Mouse (Mus musculus) CH12.LX (cell line): ENCODE measurements around the gene P2rx1. TPM values are rescaled to one million over a fixed set of nuclear protein-coding genes. Genes with fewer than 3 reads are reported as not detected.

ENCODE experiments used
- DNase-seq: peaks from one replicate; pipeline ENCODE4 v3.0.0-alpha.2; 2013; ENCODE audit errors: extremely low read depth
- H3K27ac ChIP-seq: 2 replicates; pipeline ENCODE4 v1.5.1; 2012; ENCODE audit warnings: low read depth, mild to moderate bottlenecking, control low read depth, moderate library complexity; ENCODE audit not compliant: insufficient read depth
- H3K27me3 ChIP-seq: replicated peaks from 2 replicates; pipeline ENCODE3; 2012; ENCODE audit warnings: inconsistent platforms
- H3K36me3 ChIP-seq, 2 experiments: replicated peaks in 1 of 2; 2 replicates each; pipeline versions ENCODE3 to v1.6.1; 2012; ENCODE audit warnings: inconsistent platforms in 1 of 2, low read length in 1 of 2, mild to moderate bottlenecking in 1 of 2, mixed read lengths in 1 of 2, moderate library complexity in 1 of 2; ENCODE audit not compliant: control insufficient read depth in 1 of 2, insufficient read depth in 1 of 2
- H3K4me1 ChIP-seq, 2 experiments: 2 replicates each; pipeline ENCODE4 v1.6.1; 2012; ENCODE audit warnings: inconsistent platforms in 1 of 2, moderate library complexity in 1 of 2; ENCODE audit not compliant: insufficient read depth in 2 of 2, control insufficient read depth in 1 of 2
- H3K4me2 ChIP-seq: 2 replicates; pipeline ENCODE4 v1.6.1; 2012; ENCODE audit warnings: low read depth, mild to moderate bottlenecking, control low read depth; ENCODE audit not compliant: poor library complexity, insufficient read depth, severe bottlenecking
- H3K4me3 ChIP-seq, 3 experiments: fragments of 150-350 bp in 1 of 3; sonication (generic) in 1 of 3; replicated peaks in 1 of 3; 2 replicates each; pipeline versions ENCODE3 to v1.5.1; 2011 to 2012; ENCODE audit warnings: low read depth in 2 of 3, low read length in 2 of 3, mild to moderate bottlenecking in 2 of 3, moderate library complexity in 2 of 3, control low read depth in 1 of 3, improper control_type of control experiment in 1 of 3, inconsistent platforms in 1 of 3, mixed read lengths in 1 of 3; ENCODE audit not compliant: poor library complexity in 1 of 3
- H3K79me2 ChIP-seq: replicated peaks from 2 replicates; pipeline ENCODE4 v1.6.1; 2012; ENCODE audit warnings: mild to moderate bottlenecking, moderate library complexity; ENCODE audit not compliant: control insufficient read depth, poor library complexity, insufficient read depth, severe bottlenecking; ENCODE audit errors: extremely low read depth
- H3K9ac ChIP-seq: 2 replicates; pipeline ENCODE4 v1.6.1; 2012; ENCODE audit warnings: low read depth, mild to moderate bottlenecking, control low read depth, moderate library complexity; ENCODE audit not compliant: insufficient read depth
- H3K9me3 ChIP-seq: replicated peaks from 2 replicates; pipeline ENCODE3; 2012; ENCODE audit warnings: low read length, inconsistent platforms, mixed read lengths
- BHLHE40 ChIP-seq: IDR thresholded peaks from 2 replicates; pipeline ENCODE4 v1.6.1; 2011; ENCODE audit warnings: mild to moderate bottlenecking, low read depth, low read length, improper control_type of control experiment
- CHD2 ChIP-seq: IDR thresholded peaks from 2 replicates; pipeline ENCODE4 v1.6.1; 2011; ENCODE audit warnings: low read length, improper control_type of control experiment
- CTCF ChIP-seq, 2 experiments: IDR thresholded peaks in 1 of 2; conservative IDR thresholded peaks in 1 of 2; 2 replicates each; pipeline ENCODE4 v1.5.1; 2011 to 2012; ENCODE audit warnings: low read depth in 2 of 2, low read length in 2 of 2, improper control_type of control experiment in 1 of 2, inconsistent platforms in 1 of 2, mild to moderate bottlenecking in 1 of 2, moderate library complexity in 1 of 2
- E2F4 ChIP-seq: IDR thresholded peaks from 2 replicates; pipeline ENCODE4 v1.6.1; 2011; ENCODE audit warnings: low read depth, low read length, improper control_type of control experiment; ENCODE audit not compliant: insufficient replicate concordance
- ELF1 ChIP-seq: IDR thresholded peaks from 2 replicates; pipeline ENCODE4 v1.6.1; 2014; ENCODE audit warnings: low read depth, mild to moderate bottlenecking, inconsistent platforms, low read length, improper control_type of control experiment
- EP300 ChIP-seq: IDR thresholded peaks from 2 replicates; pipeline ENCODE4 v1.6.1; 2011; ENCODE audit warnings: low read length, improper control_type of control experiment
- ETS1 ChIP-seq: conservative IDR thresholded peaks from 2 replicates; pipeline ENCODE4 v1.6.1; 2012; ENCODE audit warnings: low read depth, mild to moderate bottlenecking, inconsistent platforms, low read length, improper control_type of control experiment, moderate library complexity
- GABPA ChIP-seq: IDR thresholded peaks from 2 replicates; pipeline ENCODE4 v1.6.1; 2012; ENCODE audit warnings: low read depth, low read length, improper control_type of control experiment, inconsistent platforms; ENCODE audit not compliant: insufficient replicate concordance
- HCFC1 ChIP-seq: IDR thresholded peaks from 2 replicates; pipeline ENCODE4 v1.6.1; 2012; ENCODE audit warnings: low read depth, mild to moderate bottlenecking, inconsistent platforms, low read length, improper control_type of control experiment
- IRF4 ChIP-seq: IDR thresholded peaks from 2 replicates; pipeline ENCODE4 v1.6.1; 2014; ENCODE audit warnings: low read depth, mild to moderate bottlenecking, inconsistent platforms, low read length, improper control_type of control experiment
- JUN ChIP-seq: IDR thresholded peaks from 2 replicates; pipeline ENCODE4 v1.6.1; 2011; ENCODE audit warnings: low read depth, mild to moderate bottlenecking, low read length, improper control_type of control experiment, moderate library complexity; ENCODE audit not compliant: insufficient read depth
- JUND ChIP-seq: conservative IDR thresholded peaks from 2 replicates; pipeline ENCODE4 v1.6.1; 2011; ENCODE audit warnings: low read depth, low read length, improper control_type of control experiment
- MAZ ChIP-seq: IDR thresholded peaks from 2 replicates; pipeline ENCODE4 v1.6.1; 2012; ENCODE audit warnings: low read depth, mild to moderate bottlenecking, inconsistent platforms, low read length, improper control_type of control experiment, moderate library complexity
- MEF2A ChIP-seq: IDR thresholded peaks from 2 replicates; pipeline ENCODE4 v1.6.1; 2014; ENCODE audit warnings: low read depth, mild to moderate bottlenecking, inconsistent platforms, low read length, improper control_type of control experiment, borderline replicate concordance
- NELFE ChIP-seq: IDR thresholded peaks from 2 replicates; pipeline ENCODE4 v1.6.1; 2011; ENCODE audit warnings: low read depth, low read length, improper control_type of control experiment
- POLR2AphosphoS2 ChIP-seq: IDR thresholded peaks from 2 replicates; pipeline ENCODE4 v1.6.1; 2011; ENCODE audit warnings: low read depth, low read length, improper control_type of control experiment
- RCOR1 ChIP-seq: conservative IDR thresholded peaks from 2 replicates; pipeline ENCODE4 v1.6.1; 2012; ENCODE audit warnings: low read depth, mild to moderate bottlenecking, inconsistent platforms, low read length, improper control_type of control experiment
- TBP ChIP-seq: conservative IDR thresholded peaks from 2 replicates; pipeline ENCODE4 v1.6.1; 2011; ENCODE audit warnings: low read depth, low read length, improper control_type of control experiment
- TCF12 ChIP-seq: IDR thresholded peaks from 2 replicates; pipeline ENCODE4 v1.6.1; 2014; ENCODE audit warnings: low read depth, mild to moderate bottlenecking, inconsistent platforms, low read length, improper control_type of control experiment
- UBTF ChIP-seq: IDR thresholded peaks from 2 replicates; pipeline ENCODE4 v1.6.1; 2012; ENCODE audit warnings: low read depth, mild to moderate bottlenecking, inconsistent platforms, low read length, improper control_type of control experiment, moderate library complexity
- USF2 ChIP-seq: conservative IDR thresholded peaks from 2 replicates; pipeline ENCODE4 v1.6.1; 2011; ENCODE audit warnings: low read depth, low read length, improper control_type of control experiment
- ZC3H11A ChIP-seq: IDR thresholded peaks from 2 replicates; pipeline ENCODE4 v1.6.1; 2012; ENCODE audit warnings: low read depth, mild to moderate bottlenecking, inconsistent platforms, low read length, improper control_type of control experiment
- dilution Hi-C: fragments of 300-500 bp; cut with MboI; formaldehyde crosslinking; loops from 2 replicates; pipeline ENCODE4 v1.14.3; 2020; ENCODE audit warnings: low sequenced_read_pairs; ENCODE audit not compliant: extremely low pct_unique_long_range_greater_than_20kb, extremely low pct_ligation_motif_present
- in situ Hi-C: fragments of 300-500 bp; cut with MboI; formaldehyde crosslinking; loops from 3 replicates; pipeline ENCODE4 v1.14.3; 2019; ENCODE audit warnings: low sequenced_read_pairs, low pct_ligation_motif_present, low pct_unique_long_range_greater_than_20kb, mixed read lengths
- polyA plus RNA-seq: library from polyadenylated mRNA; unstranded; fragments of >175 nt; gene quantifications from 2 replicates; pipeline ENCODE4 v1.2.1, GENCODE M21; 2012; ENCODE audit warnings: low read depth; ENCODE audit not compliant: insufficient read length
- total RNA-seq, 2 experiments: library from RNA; depleted of rRNA; stranded (reverse); fragments of 300-350 nt in 1 of 2; fragments of >200 nt in 1 of 2; gene quantifications; 2 replicates each; pipeline ENCODE4 v1.2.3; 2012 to 2014

The P2rx1 gene
- total and polyA plus RNA-seq, 3 experiments: 15.9 to 23.3 (median 21.5) TPM

DNA sequence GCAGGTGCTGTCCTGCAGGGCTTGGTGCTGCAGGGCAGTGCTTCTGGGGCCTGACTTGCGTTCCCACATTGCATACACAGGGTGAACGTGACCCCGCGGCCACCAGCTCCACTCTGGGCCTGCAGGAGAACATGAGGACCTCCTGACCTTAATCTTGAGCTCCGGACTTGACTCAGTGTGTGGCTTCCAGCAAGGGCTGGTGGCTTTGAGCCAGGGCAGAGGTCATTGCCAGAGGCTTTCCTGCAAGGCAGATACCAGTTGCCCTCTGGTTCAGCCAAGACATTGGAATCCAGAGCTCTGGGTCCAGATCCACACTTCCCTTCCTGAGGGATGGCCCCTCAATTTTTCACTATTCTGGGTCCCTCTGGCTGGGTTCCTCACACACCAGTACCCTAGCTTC, 15.1 kb downstream of the P2rx1 start:
- TF ChIP-seq TBP: no peak
- TF ChIP-seq POLR2AphosphoS2: no peak
- no peak for TF ChIP-seq ZC3H11A
- TF ChIP-seq IRF4: no peak
- TF ChIP-seq MEF2A: no peak
- TF ChIP-seq NELFE: no peak
- TF ChIP-seq MAZ: no peak
- no peak for TF ChIP-seq GABPA
- TF ChIP-seq UBTF: no peak
- no peak for TF ChIP-seq ELF1
- no peaks in the 10 kb centered on the region for H3K79me2 ChIP-seq
- H3K4me3 ChIP-seq: no peak overlapping the region
- H3K9me3 ChIP-seq: no peaks in the 10 kb centered on the region
- peaks cover 29 to 83% of the 10 kb centered on the region in 2 experiments for H3K36me3 ChIP-seq
- dilution Hi-C loops (no loop called here), in situ Hi-C loops (loop anchor here (5.0 to 25.0 kb wide), 2 partner anchors 33 to 577 kb away; partner anchors contain the start of genes Ggt6, Mybbp1a and Ncbp3)
- no peak overlapping the region for H3K9ac ChIP-seq
- no peak overlapping the region for H3K27ac ChIP-seq
- H3K4me2 ChIP-seq: no peak overlapping the region
- H3K4me1 ChIP-seq: peaks cover 3 to 26% of the 10 kb centered on the region in 2 experiments; a peak in 3 of 4 replicates
- no peak for DNase-seq
- peaks cover 1% of the 10 kb centered on the region for H3K27me3 ChIP-seq

- H3K4me1 ChIP-seq: peaks cover 8 to 30% of the 10 kb centered on the region in 2 experiments
- no peak overlapping the region for H3K4me2 ChIP-seq
- TF ChIP-seq CHD2: no peak
- no peak for TF ChIP-seq POLR2AphosphoS2
- TF ChIP-seq ZC3H11A: no peak
- no peak for TF ChIP-seq ETS1
- TF ChIP-seq TCF12: no peak
- no peak for TF ChIP-seq EP300
- no peak for TF ChIP-seq E2F4
- TF ChIP-seq JUND: no peak
- no peak for TF ChIP-seq NELFE
- TF ChIP-seq IRF4: no peak
- TF ChIP-seq RCOR1: no peak
- TF ChIP-seq USF2: no peak
- TF ChIP-seq CTCF (conservative IDR thresholded peaks at IDR 0.05 in 1 of 2, IDR thresholded peaks at IDR 0.05 in 1 of 2; ENCODE audit: low read depth in 2 of 2, low read length in 2 of 2): no peak
- TF ChIP-seq JUN: no peak
- TF ChIP-seq BHLHE40: no peak
- no peak for TF ChIP-seq HCFC1
- TF ChIP-seq, all 38 proteins: peak for 0
- no peaks in the 10 kb centered on the region for H3K79me2 ChIP-seq
- dilution Hi-C loops (no loop called here), in situ Hi-C loops (loop anchor here (5.0 to 25.0 kb wide), 2 partner anchors 32 to 578 kb away; partner anchors contain the start of genes Ggt6, Mybbp1a and Ncbp3)
- no peak overlapping the region for H3K27ac ChIP-seq
- no peak overlapping the region for H3K9ac ChIP-seq
- no peak overlapping the region for H3K4me3 ChIP-seq
- H3K36me3 ChIP-seq: peaks cover 21 to 74% of the 10 kb centered on the region in 2 experiments
- no peaks in the 10 kb centered on the region for H3K9me3 ChIP-seq
- no peak for DNase-seq
- peaks cover 10% of the 10 kb centered on the region for H3K27me3 ChIP-seq
Measured at GRCm38 (mm10) chr11:73014831-73015344, 16.0 kb downstream of the P2rx1 start.
